Mouse (Mus musculus) brain, embryonic 14.5 days (tissue): ENCODE measurements around the gene Myo15.

Experiments used
- CTCF ChIP-seq: fragments of 200-500 bp; IDR thresholded peaks from 2 replicates; pipeline ENCODE4 v1.5.1; 2012; ENCODE audit warnings: inconsistent platforms, mild to moderate bottlenecking, moderate library complexity, borderline replicate concordance; ENCODE audit not compliant: insufficient read depth, insufficient read length; ENCODE audit errors: extremely low read depth
- POLR2A ChIP-seq: fragments of 200-500 bp; IDR thresholded peaks from 2 replicates; pipeline ENCODE4 v1.6.1; 2012; ENCODE audit warnings: mild to moderate bottlenecking, inconsistent platforms, borderline replicate concordance; ENCODE audit not compliant: poor library complexity, insufficient read depth, insufficient read length, severe bottlenecking; ENCODE audit errors: extremely low read depth

DNA sequence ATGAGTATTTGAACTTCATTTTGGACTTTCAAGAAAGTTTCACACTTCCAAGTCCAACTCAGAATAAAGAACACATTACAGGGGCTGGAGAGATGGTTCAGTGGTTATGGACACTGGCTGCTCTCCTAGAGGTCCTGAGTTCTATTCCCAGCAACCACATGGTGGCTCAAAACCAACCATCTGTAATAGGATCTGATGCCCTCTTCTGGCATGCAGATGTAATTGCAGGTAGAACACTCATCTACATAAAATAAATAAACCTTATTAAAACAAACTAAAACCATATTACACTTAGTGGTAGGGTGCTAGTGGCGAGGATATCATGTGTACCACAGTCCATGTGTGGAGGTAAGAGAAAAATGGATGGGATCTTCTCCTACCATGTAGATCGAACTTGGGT, 43.4 kb downstream of the Myo15 start:
- TF ChIP-seq POLR2A (no peak), CTCF (no peak)
